Mouse (Mus musculus) frontal cortex, adult (tissue): ENCODE results near the gene Sh3glb1.
"Not testable (repeated sequence)": the region's sequence is repeated elsewhere in the genome, so short reads cannot be mapped to it uniquely, and the experiment has no call there.

ENCODE experiments used
- ATAC-seq: cut with Nextera tagmentation; 2 replicates; pipeline ENCODE4 v1.9.2; 2017; ENCODE audit warnings: mild to moderate bottlenecking, moderate library complexity, mixed read lengths; ENCODE audit not compliant: low TSS enrichment

The Sh3glb1 gene

DNA sequence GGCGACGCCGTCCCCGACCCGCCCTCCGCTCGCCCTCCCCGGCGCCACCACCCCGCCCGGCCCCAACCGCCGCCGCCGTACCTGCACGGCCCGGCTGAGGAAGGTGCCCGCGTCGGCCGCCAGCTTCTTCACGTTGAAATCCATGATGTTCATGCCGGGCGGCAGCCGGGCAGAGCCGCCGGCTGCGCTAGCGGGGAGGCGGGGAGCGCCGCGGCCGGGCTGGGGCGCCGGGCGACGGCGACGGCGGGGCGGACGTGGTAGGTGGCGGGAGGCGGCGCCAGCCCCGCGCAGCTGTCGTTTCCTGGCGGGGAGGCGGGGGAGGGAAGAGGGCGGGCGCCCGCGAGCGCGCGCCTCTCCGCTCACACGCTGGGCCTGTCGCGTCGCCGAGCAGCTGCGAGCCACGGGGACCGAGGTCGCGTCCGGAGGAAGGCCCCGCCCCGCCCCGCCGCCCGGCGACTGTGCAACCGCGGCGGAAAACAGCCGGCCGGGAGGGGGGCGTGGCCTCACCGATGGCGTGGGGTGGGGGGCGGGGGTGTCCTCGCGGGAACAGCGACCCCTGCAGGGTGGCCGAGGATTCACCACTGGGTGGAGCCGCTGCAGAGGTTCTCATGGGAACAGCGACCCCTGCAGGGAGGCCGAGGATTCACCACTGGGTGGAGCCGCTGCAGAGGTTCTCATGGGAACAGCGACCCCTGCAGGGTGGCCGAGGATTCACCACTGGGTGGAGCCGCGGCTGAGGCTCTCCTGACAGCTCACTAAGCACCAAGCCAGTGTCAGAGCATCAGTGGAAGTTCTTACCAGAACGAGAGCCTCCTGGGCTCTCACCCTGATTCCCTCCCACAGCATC, at the start of gene Sh3glb1:
Gene Sh3glb1 (minus strand): TSS at position 435 of the 847 bp plus-strand sequence.
- peak; percentile 72 for ATAC-seq

DNA sequence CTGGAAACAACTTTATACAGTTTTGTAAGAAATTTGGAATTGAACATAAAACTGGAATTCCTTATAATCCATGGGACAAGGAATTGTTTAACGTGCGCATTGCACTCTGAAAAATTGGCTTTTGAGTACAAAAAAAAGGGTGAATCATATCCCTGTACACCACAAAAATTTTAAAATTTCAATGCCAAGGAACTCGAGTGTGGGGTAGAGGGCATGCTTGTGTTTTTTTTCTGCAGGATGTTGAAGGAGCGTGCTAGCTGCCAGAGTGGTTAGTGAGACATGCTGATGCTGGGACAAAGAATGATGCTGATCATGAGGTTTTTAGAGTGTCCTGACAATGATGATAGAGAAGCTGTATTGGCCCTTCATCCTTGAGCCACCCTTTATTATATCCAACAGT, 45.0 kb upstream of the Sh3glb1 start:
- ATAC-seq: no peak

- no peak for ATAC-seq
These were observed 41.3 kb upstream of the Sh3glb1 start for GRCm38 (mm10) chr3:144761454-144761853.

- ATAC-seq: no peak
These were observed 40.6 kb upstream of the Sh3glb1 start, which contains the start of gene Clca3a1 for GRCm38 (mm10) chr3:144760592-144761309. Gene Clca3a1, minus strand, starts transcription at chr3:144760977.

DNA sequence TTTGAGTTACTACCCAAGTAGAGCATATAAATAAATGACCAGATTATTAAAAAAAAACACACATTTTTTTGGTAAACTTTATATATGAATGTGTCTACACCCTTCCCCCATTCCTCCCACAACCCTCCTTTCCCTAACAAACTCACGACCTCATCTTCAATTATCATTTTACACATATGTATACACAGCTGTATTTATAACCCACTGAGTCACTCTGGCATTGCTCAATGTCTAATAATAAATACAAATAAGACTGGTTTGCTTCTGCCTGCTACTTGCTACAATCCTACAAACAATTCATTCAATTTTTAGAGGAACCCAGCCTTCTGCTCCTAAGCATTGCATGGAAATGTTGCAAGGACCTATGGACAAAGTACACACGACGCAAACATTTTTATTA, 39.6 kb upstream of the Sh3glb1 start:
- ATAC-seq: no peak

DNA sequence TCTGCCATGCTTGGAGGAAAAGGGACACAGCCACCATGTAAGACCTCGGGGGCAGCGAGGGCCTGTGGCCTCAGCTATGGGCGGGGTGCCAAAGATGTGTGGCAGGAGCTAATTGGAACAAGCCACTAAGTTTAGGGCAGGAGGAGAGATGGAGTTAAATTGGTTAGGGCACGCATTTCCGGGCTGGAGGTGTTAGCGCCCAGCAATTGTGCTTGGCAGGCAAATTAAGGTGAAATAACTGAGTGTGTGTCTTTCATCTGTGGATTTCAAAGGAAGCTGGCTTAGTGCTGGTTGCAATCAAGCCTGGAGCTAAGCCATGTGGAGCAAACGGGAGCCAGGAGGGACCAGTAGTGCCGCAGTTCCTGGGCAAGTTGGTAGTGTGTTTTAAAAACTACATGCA, 36.0 kb upstream of the Sh3glb1 start:
- not testable (repeated sequence) for ATAC-seq

GRCm38 (mm10) chr3:144753120-144753519, 33.0 kb upstream of the Sh3glb1 start:
- ATAC-seq: peak; percentile 69; the same call in 1 of the 2 replicates

DNA sequence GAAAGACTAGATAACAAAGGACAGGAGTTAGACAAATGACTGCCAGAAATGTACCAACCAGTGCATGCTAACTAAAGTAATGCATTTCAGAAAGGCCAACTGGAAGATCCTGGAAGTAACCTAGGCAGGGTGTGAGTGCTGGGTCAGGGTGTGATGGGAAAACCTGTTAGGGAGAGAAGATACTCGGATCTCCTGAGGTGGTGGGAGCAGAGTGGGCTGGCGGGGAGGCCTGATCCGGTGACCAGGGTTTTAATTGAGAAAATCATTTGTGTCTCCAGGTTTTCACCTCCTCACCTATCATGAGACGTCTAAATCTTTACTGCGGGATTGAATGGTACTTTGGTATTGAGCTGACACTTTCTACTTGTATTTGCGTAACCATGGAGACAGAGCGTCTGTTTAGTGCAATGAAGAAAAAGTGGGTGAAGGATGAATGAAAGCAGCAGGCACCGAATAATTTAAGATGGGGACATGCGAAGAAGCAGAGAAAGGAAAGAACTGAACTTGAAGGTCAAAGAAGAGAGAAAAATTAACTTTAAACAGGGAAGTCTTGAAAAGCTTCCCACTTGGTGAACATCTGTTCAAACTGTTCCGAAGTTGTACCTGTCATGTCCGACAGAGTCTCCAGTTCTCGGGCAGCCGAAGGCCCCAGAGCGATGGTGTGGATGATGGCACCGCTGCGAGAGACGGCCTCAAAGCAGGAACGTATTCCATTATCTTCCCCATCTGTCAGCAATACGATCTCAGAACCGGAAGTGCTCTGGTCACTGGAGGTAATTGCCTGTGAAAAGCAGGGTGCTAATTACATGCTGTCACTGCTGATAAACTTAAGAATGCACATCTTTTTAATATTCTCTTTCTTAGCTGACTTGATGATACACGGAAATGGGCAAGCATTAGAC, 29.2 kb upstream of the Sh3glb1 start:
- ATAC-seq: peak; percentile 89

- ATAC-seq: peak; percentile 77
These were observed 27.6 kb upstream of the Sh3glb1 start for GRCm38 (mm10) chr3:144747706-144748105.

- ATAC-seq: not testable (repeated sequence)
These were observed 18.3 kb upstream of the Sh3glb1 start for GRCm38 (mm10) chr3:144738396-144738795.

GRCm38 (mm10) chr3:144736831-144737230, 16.7 kb upstream of the Sh3glb1 start:
- 0 out of 2 replicates have a peak, but pooled peaks have one; percentile 72 for ATAC-seq

GRCm38 (mm10) chr3:144723455-144723854, 3.3 kb upstream of the Sh3glb1 start:
- 0 out of 2 replicates have a peak, but pooled peaks have one; percentile 22 for ATAC-seq

DNA sequence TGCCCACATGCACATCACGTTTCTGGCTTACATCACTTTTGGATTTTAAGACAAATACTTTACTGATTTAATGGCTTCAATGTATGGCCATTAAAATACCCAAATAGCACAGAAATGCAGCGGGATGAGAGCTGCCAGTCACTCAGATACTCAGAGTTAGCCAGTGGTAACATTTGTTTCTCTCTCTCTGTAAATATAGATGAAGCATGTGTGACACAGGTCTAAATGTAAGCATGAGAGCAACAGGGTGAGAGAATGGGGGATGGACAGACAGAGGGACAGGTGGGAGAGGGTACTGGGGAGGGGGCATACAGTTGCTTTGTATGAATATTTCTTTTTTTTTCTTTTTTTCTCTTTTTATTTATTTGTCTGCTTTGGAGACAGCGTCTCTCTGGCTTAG, 2.4 kb upstream of the Sh3glb1 start:
- not testable (repeated sequence) for ATAC-seq

DNA sequence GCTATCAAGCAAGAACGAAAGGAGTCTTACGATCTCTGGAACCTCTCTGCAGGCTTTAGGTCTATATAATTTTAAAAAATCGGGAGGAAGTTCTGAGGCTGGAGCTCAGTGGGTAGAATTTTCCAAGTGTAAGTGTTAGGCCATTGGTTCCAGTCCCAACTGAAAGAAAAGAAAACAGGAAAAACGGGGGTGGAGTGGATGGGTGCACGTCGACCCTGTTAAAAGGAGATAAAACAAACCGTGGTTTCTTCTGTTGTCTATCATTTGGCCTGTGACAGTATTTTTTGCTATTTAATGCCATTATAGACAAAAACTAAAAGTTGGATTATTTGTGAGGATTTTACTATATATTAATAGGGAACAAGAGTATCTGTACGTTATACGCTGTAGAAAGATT, 1.7 kb upstream of the Sh3glb1 start:
- ATAC-seq: no peak

DNA sequence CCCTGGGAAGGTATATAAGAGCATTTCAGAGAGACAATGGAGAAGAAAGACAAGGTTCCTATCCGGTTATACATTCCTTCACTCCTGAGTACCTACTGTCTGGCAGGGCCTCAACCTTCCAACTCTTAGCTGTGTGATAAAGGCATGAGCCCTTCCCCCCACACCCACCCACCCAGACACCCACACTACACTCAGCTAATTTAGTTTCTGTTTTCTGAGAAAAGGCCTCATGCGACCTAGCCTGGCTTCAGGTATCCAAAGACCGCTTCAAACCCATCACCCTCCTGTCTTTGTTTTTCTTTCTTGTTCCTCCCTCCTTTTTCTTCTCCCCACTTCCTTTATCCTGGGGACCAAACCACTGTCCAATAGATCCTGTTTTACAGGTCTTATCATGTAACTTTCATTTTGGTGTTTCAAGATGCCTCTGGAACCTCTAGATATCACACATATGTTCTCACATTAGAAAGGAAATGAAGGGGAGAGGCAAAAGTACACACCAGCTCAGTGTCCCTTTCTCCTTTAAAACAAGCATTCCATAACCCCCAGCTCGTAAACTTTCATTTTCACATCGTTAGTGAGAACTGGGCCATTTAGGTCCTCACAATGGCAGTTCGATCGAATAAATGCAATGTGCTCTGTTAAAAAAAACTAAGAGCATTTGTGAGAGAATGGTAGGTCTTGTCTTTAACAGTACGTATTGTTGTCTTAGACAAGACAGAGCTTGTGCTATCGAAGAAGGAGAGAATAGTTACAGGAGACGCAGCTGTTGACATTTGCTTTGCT, 1.1 kb upstream of the Sh3glb1 start:
- no peak for ATAC-seq

- peak; percentile 17 for ATAC-seq
These were observed 841 bp downstream of the Sh3glb1 start for GRCm38 (mm10) chr3:144719088-144719900.

DNA sequence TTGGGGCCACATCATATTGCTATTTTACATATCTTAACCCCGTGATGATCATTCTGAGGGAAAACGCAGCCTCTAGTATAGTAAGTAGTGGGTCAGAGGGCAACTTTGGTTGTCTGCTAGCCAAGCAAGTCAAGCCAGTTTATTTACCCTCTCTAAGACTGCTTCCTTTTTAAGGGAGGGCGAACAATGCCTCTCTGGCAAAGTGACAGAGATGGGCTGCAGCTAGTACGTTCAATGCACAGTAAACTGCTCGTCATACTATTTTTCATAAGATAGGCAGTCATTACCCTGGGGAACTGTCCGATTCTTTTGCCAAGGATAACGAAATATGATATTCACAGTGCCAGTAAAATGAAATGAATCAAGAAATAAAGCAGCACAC, 1.4 kb downstream of the Sh3glb1 start:
- ATAC-seq: no peak

DNA sequence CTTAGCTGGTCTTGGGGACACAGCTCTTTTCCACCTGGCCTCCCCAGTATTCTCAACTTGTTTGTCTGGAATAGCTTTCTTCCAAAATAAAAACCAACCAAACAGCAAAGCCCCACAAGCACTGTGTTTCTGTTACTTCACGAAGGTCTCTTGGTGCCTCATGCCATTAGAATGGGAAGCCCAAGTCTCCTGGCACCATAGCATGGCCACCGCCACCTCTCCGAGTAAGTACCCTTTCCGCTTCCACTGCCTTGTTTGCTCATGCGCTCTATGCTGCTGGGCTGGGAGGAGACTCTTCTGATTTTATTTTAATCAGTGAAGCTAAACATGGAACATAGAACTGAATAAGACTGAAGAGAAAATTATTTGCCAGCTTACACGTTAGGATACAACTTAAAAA, 2.3 kb downstream of the Sh3glb1 start:
- ATAC-seq: no peak

GRCm38 (mm10) chr3:144717121-144717520, 3.0 kb downstream of the Sh3glb1 start:
- ATAC-seq: no peak

DNA sequence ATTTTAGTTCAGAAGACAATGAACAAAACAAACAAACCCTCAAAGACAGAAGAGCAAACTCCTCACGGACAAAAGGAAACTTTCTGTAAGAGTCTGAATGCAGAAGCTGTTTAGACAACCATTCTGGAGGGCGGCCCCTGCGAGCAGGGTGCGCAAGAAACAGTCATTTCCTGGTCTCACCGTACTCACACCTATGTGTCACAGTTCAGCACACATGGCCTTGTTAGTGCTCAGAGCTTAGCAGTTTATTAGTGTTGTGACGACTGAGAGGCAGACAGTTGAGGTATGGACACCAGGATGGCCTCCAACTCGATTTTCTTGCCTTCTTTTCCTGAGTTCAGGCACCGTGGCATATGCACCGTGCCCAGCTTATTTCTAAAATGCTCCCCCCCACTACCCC, 4.2 kb downstream of the Sh3glb1 start:
- ATAC-seq: no peak
